Mouse (Mus musculus) thymus, adult 2 months (tissue): ENCODE measurements around the gene Smo. TPM values are rescaled to one million over a fixed set of nuclear protein-coding genes. Genes with fewer than 3 reads are reported as not detected.
"Not testable (repeated sequence)": the region's sequence is repeated elsewhere in the genome, so short reads cannot be mapped to it uniquely, and the experiment has no call there.

Source experiments
- DNase-seq: peaks from one replicate; pipeline ENCODE4 v3.0.0; 2021
- H3K27ac ChIP-seq: fragments of 200-500 bp; 2 replicates; pipeline ENCODE4 v1.5.1; 2012; ENCODE audit warnings: low read length, control low read depth; ENCODE audit not compliant: control insufficient read depth, insufficient read depth
- H3K27me3 ChIP-seq: fragments of 200-500 bp; 2 replicates; pipeline ENCODE4 v1.6.1; 2012; ENCODE audit warnings: mild to moderate bottlenecking, low read length, moderate library complexity, mixed read lengths; ENCODE audit not compliant: control insufficient read depth, insufficient read depth
- H3K36me3 ChIP-seq: fragments of 200-500 bp; 2 replicates; pipeline ENCODE4 v1.6.1; 2012; ENCODE audit warnings: mild to moderate bottlenecking, low read length, moderate library complexity; ENCODE audit not compliant: control insufficient read depth, insufficient read depth
- H3K4me1 ChIP-seq: fragments of 200-500 bp; replicated peaks from 2 replicates; pipeline ENCODE4 v1.6.1; 2012; ENCODE audit warnings: low read length; ENCODE audit not compliant: control insufficient read depth, insufficient read depth
- H3K4me3 ChIP-seq: fragments of 200-500 bp; 2 replicates; pipeline ENCODE4 v1.5.1; 2012; ENCODE audit warnings: mild to moderate bottlenecking, low read length, control low read depth, moderate library complexity; ENCODE audit not compliant: control insufficient read depth, insufficient read depth
- CTCF ChIP-seq: fragments of 200-500 bp; IDR thresholded peaks from 2 replicates; pipeline ENCODE4 v1.5.1; 2012; ENCODE audit warnings: mild to moderate bottlenecking, control low read depth, low read length, moderate library complexity, borderline replicate concordance; ENCODE audit not compliant: control insufficient read depth, poor library complexity, insufficient read depth; ENCODE audit errors: extremely low read depth
- POLR2A ChIP-seq: fragments of 200-500 bp; IDR thresholded peaks from 2 replicates; pipeline ENCODE4 v1.6.1; 2012; ENCODE audit warnings: mild to moderate bottlenecking, low read length, control low read depth, moderate library complexity; ENCODE audit not compliant: control insufficient read depth, poor library complexity, insufficient read depth; ENCODE audit errors: extremely low read depth
- WGBS: fragments of 180-500 bp; shearing (Covaris S2); methylation state at CpG from one replicate; pipeline ENCODE4 v1.1.7; 2018; 5-methylcytosine and 5-hydroxymethylcytosine counted together
- polyA plus RNA-seq: library from polyadenylated mRNA; depleted of rRNA; stranded (reverse); fragments of >200 nt; gene quantifications from 2 replicates; pipeline ENCODE4 v1.2.3, GENCODE M21; 2012

The Smo gene
- polyA plus RNA-seq, 1 experiment, result 48.9 TPM

GRCm38 (mm10) chr6:29751466-29752152 is 16.3 kb downstream of the Smo start:
- DNase-seq, result no peak
- no peaks in the 10 kb centered on the region for H3K4me1 ChIP-seq
- 70% methylated on average over 3 of the region's 3 CpGs for WGBS
- no peak overlapping the region for H3K4me3 ChIP-seq
- no peak overlapping the region for H3K27ac ChIP-seq
- H3K36me3 ChIP-seq, result no peaks in the 10 kb centered on the region
- H3K27me3 ChIP-seq, result no peaks in the 10 kb centered on the region
- TF ChIP-seq CTCF (no peak), POLR2A (no peak)

GRCm38 (mm10) chr6:29753336-29753735 is 18.0 kb downstream of the Smo start:
- Histone ChIP-seq H3K27me3 (no peaks in the 10 kb centered on the region), H3K36me3 (no peaks in the 10 kb centered on the region), H3K27ac (no peak overlapping the region), H3K4me1 (no peaks in the 10 kb centered on the region), H3K4me3 (no peak overlapping the region)
- no peak for TF ChIP-seq CTCF
- no peak for TF ChIP-seq POLR2A
- WGBS, result 97% methylated on average over 11 of the region's 11 CpGs
- no peak for DNase-seq

GRCm38 (mm10) chr6:29756001-29756400 is 20.7 kb downstream of the Smo start:
- 95% methylated on average over 5 of the region's 5 CpGs for WGBS
- H3K4me1 ChIP-seq, result no peaks in the 10 kb centered on the region
- H3K27me3 ChIP-seq, result no peaks in the 10 kb centered on the region
- H3K27ac ChIP-seq, result no peak overlapping the region
- no peaks in the 10 kb centered on the region for H3K36me3 ChIP-seq
- TF ChIP-seq POLR2A, result no peak
- no peak overlapping the region for H3K4me3 ChIP-seq
- no peak for DNase-seq

- no peak for DNase-seq
- Histone ChIP-seq H3K27me3 (no peaks in the 10 kb centered on the region), H3K27ac (no peak overlapping the region)
Measured at GRCm38 (mm10) chr6:29756476-29756875, 21.2 kb downstream of the Smo start.

GRCm38 (mm10) chr6:29758417-29758816 is 23.1 kb downstream of the Smo start:
- peak; percentile 69 for DNase-seq
- no peaks in the 10 kb centered on the region for H3K36me3 ChIP-seq
- no peak overlapping the region for H3K4me3 ChIP-seq
- no peak overlapping the region for H3K27ac ChIP-seq
- TF ChIP-seq POLR2A (no peak), CTCF (no peak; the same call in 1 of the 2 replicates)
- H3K27me3 ChIP-seq, result no peaks in the 10 kb centered on the region
- no peaks in the 10 kb centered on the region for H3K4me1 ChIP-seq
- WGBS, result 50% methylated on average over 4 of the region's 4 CpGs

More at GRCm38 (mm10) chr6:29756476-29756875, 21.2 kb downstream of the Smo start:
- H3K36me3 ChIP-seq, result no peaks in the 10 kb centered on the region
- H3K4me1 ChIP-seq, result no peaks in the 10 kb centered on the region
- TF ChIP-seq CTCF, result no peak
- H3K4me3 ChIP-seq, result no peak overlapping the region
- 98% methylated on average over 4 of the region's 4 CpGs for WGBS

GRCm38 (mm10) chr6:29759012-29759679 is 23.8 kb downstream of the Smo start:
- H3K27me3 ChIP-seq, result no peaks in the 10 kb centered on the region
- no peaks in the 10 kb centered on the region for H3K36me3 ChIP-seq
- 93% methylated on average over 13 of the region's 13 CpGs for WGBS
- H3K4me1 ChIP-seq, result no peaks in the 10 kb centered on the region
- no peak overlapping the region for H3K27ac ChIP-seq
- H3K4me3 ChIP-seq, result no peak overlapping the region
- TF ChIP-seq POLR2A, result no peak
- TF ChIP-seq CTCF, result no peak
- DNase-seq, result no peak

GRCm38 (mm10) chr6:29760397-29760796 is 25.1 kb downstream of the Smo start:
- DNase-seq, H3K4me1 ChIP-seq, H3K27me3 ChIP-seq, H3K27ac ChIP-seq, H3K36me3 ChIP-seq, H3K4me3 ChIP-seq: not testable (repeated sequence)
- 98% methylated on average over 2 of the region's 2 CpGs for WGBS
